Mouse (Mus musculus) spleen, adult 2 months (tissue): ENCODE results near the gene Fezf1. TPM values are rescaled to one million over a fixed set of nuclear protein-coding genes. Genes with fewer than 3 reads are reported as not detected.

Source experiments
- DNase-seq, 2 experiments: peaks; one replicate each; pipeline versions ENCODE4 v3.0.0 to v3.0.0-alpha.2; 2012 to 2021; ENCODE audit warnings: low spot score in 2 of 2, low read depth in 1 of 2
- H3K27ac ChIP-seq: fragments of 200-500 bp; 2 replicates; pipeline ENCODE4 v1.5.1; 2012; ENCODE audit warnings: low read length, inconsistent platforms; ENCODE audit not compliant: insufficient read depth
- H3K27me3 ChIP-seq: fragments of 200-500 bp; 2 replicates; pipeline ENCODE4 v1.6.1; 2012; ENCODE audit warnings: mild to moderate bottlenecking, moderate library complexity, low read length, inconsistent platforms; ENCODE audit not compliant: control insufficient read depth, insufficient read depth
- H3K36me3 ChIP-seq: fragments of 200-500 bp; 2 replicates; pipeline ENCODE4 v1.6.1; 2012; ENCODE audit warnings: mild to moderate bottlenecking, low read length, inconsistent platforms; ENCODE audit not compliant: control insufficient read depth, insufficient read depth
- H3K4me1 ChIP-seq: fragments of 200-500 bp; 2 replicates; pipeline ENCODE4 v1.6.1; 2011; ENCODE audit warnings: inconsistent platforms; ENCODE audit not compliant: control insufficient read depth, insufficient read depth, insufficient read length
- H3K4me3 ChIP-seq: fragments of 200-500 bp; 2 replicates; pipeline ENCODE4 v1.5.1; 2011; ENCODE audit warnings: mild to moderate bottlenecking, inconsistent platforms; ENCODE audit not compliant: insufficient read depth, insufficient read length; ENCODE audit errors: extremely low read depth
- CTCF ChIP-seq: fragments of 200-500 bp; IDR thresholded peaks from 2 replicates; pipeline ENCODE4 v1.5.1; 2011; ENCODE audit warnings: mild to moderate bottlenecking, inconsistent platforms; ENCODE audit not compliant: insufficient read depth, insufficient read length, insufficient replicate concordance; ENCODE audit errors: extremely low read depth
- POLR2A ChIP-seq: fragments of 200-500 bp; IDR thresholded peaks from 2 replicates; pipeline ENCODE4 v1.6.1; 2011; ENCODE audit warnings: low read depth, low read length, inconsistent platforms
- WGBS: fragments of 180-500 bp; shearing (Covaris S2); methylation state at CpG from one replicate; pipeline ENCODE4 v1.1.7; 2018; 5-methylcytosine and 5-hydroxymethylcytosine counted together
- polyA plus RNA-seq: library from polyadenylated mRNA; depleted of rRNA; stranded (reverse); fragments of >200 nt; gene quantifications from 2 replicates; pipeline ENCODE4 v1.2.3, GENCODE M21; 2012; rRNA removed

Gene Fezf1
- polyA plus RNA-seq, 1 experiment, result not detected

GRCm38 (mm10) chr6:23211499-23211898, 36.7 kb downstream of the Fezf1 start:
- DNase-seq, result no peak
- Histone ChIP-seq H3K36me3 (no peaks in the 10 kb centered on the region), H3K4me3 (no peak overlapping the region), H3K4me1 (no peaks in the 10 kb centered on the region), H3K27me3 (no peaks in the 10 kb centered on the region), H3K27ac (no peak overlapping the region)
- 67% methylated on average over 3 of the region's 3 CpGs for WGBS
- TF ChIP-seq POLR2A (no peak), CTCF (no peak)

DNA sequence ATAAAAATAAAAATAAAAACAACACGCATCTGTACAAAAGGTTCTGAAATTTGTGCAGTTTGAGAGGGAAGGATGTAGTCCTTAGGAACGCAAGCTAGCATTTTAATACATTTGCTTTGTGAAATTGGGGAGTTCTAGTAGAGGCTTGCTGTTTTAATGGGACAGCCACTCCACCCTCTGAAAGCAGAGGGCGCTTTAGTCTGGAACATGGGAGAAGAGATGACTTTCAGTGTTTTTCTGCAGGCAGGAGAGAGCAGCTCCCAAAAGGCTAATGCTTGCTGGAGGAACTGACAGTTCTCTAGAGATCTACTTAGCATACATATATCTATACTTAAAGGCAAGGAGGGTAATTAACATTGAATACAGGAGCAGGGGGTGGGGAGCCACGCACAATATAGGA, 40.4 kb downstream of the Fezf1 start:
- Histone ChIP-seq H3K27me3 (no peaks in the 10 kb centered on the region), H3K27ac (no peak overlapping the region), H3K4me1 (no peaks in the 10 kb centered on the region), H3K4me3 (no peak overlapping the region), H3K36me3 (no peaks in the 10 kb centered on the region)
- WGBS, result 67% methylated on average over 4 of the region's 4 CpGs
- TF ChIP-seq POLR2A, result no peak
- no peak for TF ChIP-seq CTCF
- no peak for DNase-seq

- TF ChIP-seq POLR2A, result no peak
- no peak for TF ChIP-seq CTCF
- Histone ChIP-seq H3K36me3 (no peaks in the 10 kb centered on the region), H3K27me3 (no peaks in the 10 kb centered on the region), H3K27ac (no peak overlapping the region), H3K4me3 (no peak overlapping the region), H3K4me1 (no peaks in the 10 kb centered on the region)
- WGBS, result 90% methylated on average over 11 of the region's 11 CpGs
- DNase-seq, result no peak
Observed at GRCm38 (mm10) chr6:23202630-23203029, 45.5 kb downstream of the Fezf1 start.

Other genes with a start within 250 kb of the Fezf1 start
- gene Aass, start 115.4 kb downstream of the Fezf1 start, polyA plus RNA-seq, result 0.06 and 0.16 TPM in 2 replicates